Mouse (Mus musculus) layer of hippocampus, adult 18-20 months (tissue): Measurements from ENCODE around the gene Mtf1. TPM values are rescaled to one million over a fixed set of nuclear protein-coding genes. Genes with fewer than 3 reads are reported as not detected.
A peak's percentile ranks its signal among the peaks of the same experiment; 100 is the strongest.

ENCODE experiments used
- DNase-seq, 2 experiments: peaks; one replicate each; pipeline ENCODE4 v3.0.0; 2022; ENCODE audit warnings: low spot score in 2 of 2
- total RNA-seq, 2 experiments: library from RNA; stranded (reverse); gene quantifications; 2 replicates each; pipeline ENCODE4 v1.2.3; 2021

Mtf1 gene
- total RNA-seq, 2 experiments from 2014 or later: 26.0 to 29.3 TPM

- peak; percentile 69 to 70 for DNase-seq
Observed at GRCm38 (mm10) chr4:124850933-124851658, 49.2 kb downstream of the Mtf1 start, which contains the start of gene 1110065P20Rik. TSS of gene 1110065P20Rik (minus strand) at chr4:124851196.

- DNase-seq: peak in 1 of 2 experiments; percentile 68
Observed at GRCm38 (mm10) chr4:124856294-124856693, 54.4 kb downstream of the Mtf1 start.

GRCm38 (mm10) chr4:124858370-124858769, 56.5 kb downstream of the Mtf1 start:
- DNase-seq: no peak

- DNase-seq: no peak
Observed at GRCm38 (mm10) chr4:124860446-124860845, 58.5 kb downstream of the Mtf1 start.

GRCm38 (mm10) chr4:124861283-124862188, 59.6 kb downstream of the Mtf1 start, which contains the start of gene Maneal:
TSS of gene Maneal (minus strand) at chr4:124862171.
- DNase-seq: no peak

- DNase-seq: no peak
Observed at GRCm38 (mm10) chr4:124872719-124873118, 70.8 kb downstream of the Mtf1 start.

GRCm38 (mm10) chr4:124880599-124880998, 78.7 kb downstream of the Mtf1 start, which contains the start of gene Epha10:
TSS of gene Epha10 (plus strand) at chr4:124880899.
- no peak for DNase-seq

- peak; percentile 82 to 85 for DNase-seq
Observed at GRCm38 (mm10) chr4:124881341-124881908, 79.5 kb downstream of the Mtf1 start.

- DNase-seq: no peak
Observed at GRCm38 (mm10) chr4:124882151-124882729, 80.3 kb downstream of the Mtf1 start.

- DNase-seq: no peak
Observed at GRCm38 (mm10) chr4:124888702-124889101, 86.8 kb downstream of the Mtf1 start.

GRCm38 (mm10) chr4:124889935-124890334, 88.0 kb downstream of the Mtf1 start:
- DNase-seq: peak in 1 of 2 experiments; percentile 54

GRCm38 (mm10) chr4:124890831-124891230, 88.9 kb downstream of the Mtf1 start:
- DNase-seq: peak; percentile 54 to 80

- no peak for DNase-seq
Observed at GRCm38 (mm10) chr4:124893769-124894168, 91.9 kb downstream of the Mtf1 start.

- DNase-seq: peak in 1 of 2 experiments; percentile 43
Observed at GRCm38 (mm10) chr4:124894508-124895428, 92.9 kb downstream of the Mtf1 start.

- DNase-seq: no peak
Observed at GRCm38 (mm10) chr4:124898428-124898827, 96.5 kb downstream of the Mtf1 start.

Other genes with a start within 250 kb of the Mtf1 start
- gene 3100002H09Rik, start 191.3 kb upstream of the Mtf1 start, total RNA-seq: 1 to 10 TPM in 1 of 2 experiments, under 1 TPM in 1; 0.66 to 1.3 TPM
- gene Pou3f1, start 145.3 kb upstream of the Mtf1 start, total RNA-seq: 10 to 100 TPM; 49.2 to 54.0 TPM
- gene Utp11, start 108.5 kb upstream of the Mtf1 start, total RNA-seq: 10 to 100 TPM; 16.8 to 18.1 TPM
- 1 to 10 TPM; 1.2 to 1.4 TPM for gene Fhl3, start 101.4 kb upstream of the Mtf1 start, total RNA-seq
- 10 to 100 TPM; 35.0 TPM for gene Sf3a3, start 87.3 kb upstream of the Mtf1 start, total RNA-seq
- gene Inpp5b, start 60.3 kb upstream of the Mtf1 start, total RNA-seq: 10 to 100 TPM; 42.9 to 47.1 TPM
- 10 to 100 TPM; 34.3 to 36.6 TPM for gene Yrdc, start 48.6 kb downstream of the Mtf1 start, total RNA-seq
- 10 to 100 TPM; 79.5 to 89.0 TPM for gene 1110065P20Rik, start 49.1 kb downstream of the Mtf1 start, total RNA-seq
- 10 to 100 TPM; 51.5 to 52.1 TPM for gene Maneal, start 60.1 kb downstream of the Mtf1 start, total RNA-seq
- 10 to 100 TPM; 39.0 to 42.3 TPM for gene Epha10, start 78.8 kb downstream of the Mtf1 start, total RNA-seq
- 10 to 100 TPM; 21.1 to 24.9 TPM for gene 9930104L06Rik, start 134.9 kb downstream of the Mtf1 start, total RNA-seq
- gene Cdca8, start 137.2 kb downstream of the Mtf1 start, total RNA-seq: 1 to 10 TPM; 1.3 to 1.8 TPM
- gene Rspo1, start 184.3 kb downstream of the Mtf1 start, total RNA-seq: 1 to 10 TPM; 8.2 to 8.3 TPM
- gene Gnl2, start 214.5 kb downstream of the Mtf1 start, total RNA-seq: 10 to 100 TPM; 54.8 to 62.3 TPM